Mouse (Mus musculus) lung, embryonic 14.5 days (tissue): ENCODE measurements around the gene Gls. TPM values are rescaled to one million over a fixed set of nuclear protein-coding genes. Genes with fewer than 3 reads are reported as not detected.
A peak's percentile ranks its signal among the peaks of the same experiment; 100 is the strongest.

Experiments used
- ATAC-seq: fragments of 200-750 bp; cut with Nextera tagmentation; 2 replicates; pipeline ENCODE4 v1.8.0; 2017; ENCODE audit warnings: mild to moderate bottlenecking, moderate TSS enrichment, moderate library complexity; ENCODE audit not compliant: insufficient read depth
- DNase-seq: peaks from one replicate; pipeline ENCODE4 v3.0.0-alpha.2; 2015
- H3K27ac ChIP-seq: fragments of 300-500 bp; sonication (generic); 2 replicates; pipeline ENCODE4 v1.5.1; 2014; ENCODE audit warnings: low read depth, mild to moderate bottlenecking, moderate library complexity
- H3K27me3 ChIP-seq: fragments of 300-500 bp; sonication (generic); 2 replicates; pipeline ENCODE4 v1.6.1; 2014; ENCODE audit warnings: low read length, control low read depth; ENCODE audit not compliant: insufficient read depth
- H3K36me3 ChIP-seq: fragments of 300-500 bp; sonication (generic); 2 replicates; pipeline ENCODE4 v1.6.1; 2014; ENCODE audit warnings: control low read depth; ENCODE audit not compliant: insufficient read depth
- H3K4me1 ChIP-seq: fragments of 300-500 bp; sonication (generic); 2 replicates; pipeline ENCODE4 v1.6.1; 2014; ENCODE audit warnings: antibody characterized with exemption, control low read depth; ENCODE audit not compliant: insufficient read depth
- H3K4me2 ChIP-seq: fragments of 300-500 bp; sonication (generic); 2 replicates; pipeline ENCODE4 v1.6.1; 2014; ENCODE audit warnings: mild to moderate bottlenecking
- H3K4me3 ChIP-seq: fragments of 300-500 bp; sonication (generic); 2 replicates; pipeline ENCODE4 v1.5.1; 2014; ENCODE audit warnings: low read depth, low read length
- H3K9ac ChIP-seq: fragments of 300-500 bp; sonication (generic); 2 replicates; pipeline ENCODE4 v1.6.1; 2014
- H3K9me3 ChIP-seq: fragments of 300-500 bp; sonication (generic); 2 replicates; pipeline ENCODE4 v1.6.1; 2016; ENCODE audit warnings: low read depth, low read length, control low read depth
- CTCF ChIP-seq: IDR thresholded peaks from 2 replicates; pipeline ENCODE4 v1.5.1; 2016; ENCODE audit warnings: antibody characterized with exemption, low read depth
- WGBS: fragments of 180-500 bp; shearing (Covaris S2); extraction: QIAGEN DNeasy Blood & Tissue Kit; methylation state at CpG from one replicate; pipeline ENCODE4 v1.1.7; 2014; 5-methylcytosine and 5-hydroxymethylcytosine counted together
- polyA plus RNA-seq: library from polyadenylated mRNA; unstranded; fragments of >200 nt; fragmentation: Nextera tagmentation; extraction: Ambion mirVana; gene quantifications from 2 replicates; pipeline ENCODE4 v1.2.1, GENCODE M21; 2014

Gene Gls
- polyA plus RNA-seq, 1 experiment from 2014 or later = 34.4 TPM

DNA sequence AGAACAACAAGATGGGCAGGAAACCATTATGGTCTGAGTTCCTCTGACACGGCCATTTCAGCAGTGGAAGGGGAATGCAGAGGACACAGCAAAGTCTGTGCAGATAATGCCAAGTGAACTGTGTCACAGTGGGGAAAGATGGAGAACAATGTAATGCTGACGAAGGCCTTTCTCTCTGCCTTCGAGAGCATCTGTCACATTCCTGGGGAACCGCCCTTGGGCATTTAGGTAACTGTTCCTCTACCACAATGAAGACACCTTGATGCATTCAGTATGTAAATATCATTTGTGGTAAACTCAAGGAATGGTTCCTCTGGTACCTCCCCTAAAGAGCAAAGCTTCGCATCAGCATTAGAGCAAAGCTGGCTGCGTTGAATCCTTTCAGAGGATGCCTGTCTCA, 105.7 kb downstream of the Gls start:
- no peak overlapping the region for H3K4me3 ChIP-seq
- no peak overlapping the region for H3K9ac ChIP-seq
- no peak for TF ChIP-seq CTCF
- H3K27ac ChIP-seq = no peak overlapping the region
- no peaks in the 10 kb centered on the region for H3K4me1 ChIP-seq
- DNase-seq = no peak
- ATAC-seq = no peak
- 95% methylated on average over 6 of the region's 6 CpGs for WGBS
- peaks cover 12% of the 10 kb centered on the region; the same call in 1 of the 2 replicates for H3K36me3 ChIP-seq
- H3K4me2 ChIP-seq = no peak overlapping the region
- H3K27me3 ChIP-seq = no peaks in the 10 kb centered on the region
- H3K9me3 ChIP-seq = no peaks in the 10 kb centered on the region

DNA sequence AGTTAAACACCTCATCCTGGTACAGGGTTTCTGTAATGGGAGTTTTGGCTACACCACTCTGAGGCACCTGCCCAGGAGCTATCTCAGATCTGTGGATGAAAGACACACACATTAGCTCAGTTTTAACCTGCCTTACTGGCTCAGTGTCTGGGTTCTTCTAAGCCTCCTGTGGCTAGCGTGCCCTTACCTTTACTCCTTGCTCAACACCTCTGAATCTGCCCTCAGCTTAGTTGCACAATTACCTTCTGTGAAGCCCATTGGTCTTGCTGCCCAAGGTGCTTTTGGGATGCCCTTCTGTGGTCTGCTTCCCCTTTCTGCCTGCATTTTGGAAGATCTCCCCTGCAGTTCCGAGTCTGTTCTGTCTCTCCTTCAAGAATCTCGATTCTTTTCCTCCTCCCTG, 108.2 kb downstream of the Gls start:
- H3K4me1 ChIP-seq = peaks cover 4% of the 10 kb centered on the region; the same call in 1 of the 2 replicates
- no peaks in the 10 kb centered on the region for H3K27me3 ChIP-seq
- H3K27ac ChIP-seq = no peak overlapping the region
- 62% methylated on average over 3 of the region's 3 CpGs for WGBS
- H3K4me3 ChIP-seq = no peak overlapping the region
- no peaks in the 10 kb centered on the region for H3K9me3 ChIP-seq
- no peak overlapping the region for H3K9ac ChIP-seq
- ATAC-seq (no peak), DNase-seq (no peak)
- H3K4me2 ChIP-seq = no peak overlapping the region
- peaks cover 12% of the 10 kb centered on the region; the same call in 1 of the 2 replicates for H3K36me3 ChIP-seq
- TF ChIP-seq CTCF = no peak

DNA sequence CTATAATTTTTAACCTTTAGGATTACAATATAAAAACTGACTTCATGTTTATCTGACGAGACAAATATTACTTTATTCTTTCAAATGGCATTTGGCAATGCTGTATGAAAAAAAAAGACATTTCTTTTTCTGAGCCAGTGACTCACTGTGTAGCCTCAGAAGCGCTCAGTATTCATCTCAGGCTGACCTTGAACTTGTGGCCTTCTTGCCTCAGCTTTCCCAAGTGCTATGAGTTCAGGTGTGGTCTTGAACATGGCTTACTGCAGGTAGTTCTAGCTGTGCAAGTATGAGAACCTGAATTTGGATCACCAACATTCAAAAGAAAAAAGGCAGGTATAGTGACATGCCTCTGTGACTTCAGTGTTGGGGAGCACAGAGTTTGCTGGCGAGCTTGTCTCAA, 112.0 kb downstream of the Gls start:
- H3K9me3 ChIP-seq = no peaks in the 10 kb centered on the region
- no peaks in the 10 kb centered on the region for H3K27me3 ChIP-seq
- no peak overlapping the region for H3K27ac ChIP-seq
- H3K9ac ChIP-seq = no peak overlapping the region
- DNase-seq = no peak
- no peak overlapping the region for H3K4me3 ChIP-seq
- no peak for ATAC-seq
- no peak for TF ChIP-seq CTCF
- H3K4me1 ChIP-seq = peaks cover 4% of the 10 kb centered on the region; the same call in 1 of the 2 replicates
- peaks cover 9% of the 10 kb centered on the region; the same call in 1 of the 2 replicates for H3K36me3 ChIP-seq
- WGBS = 88% methylated on average over 3 of the region's 3 CpGs
- H3K4me2 ChIP-seq = no peak overlapping the region

GRCm38 (mm10) chr1:52120191-52120590, 112.8 kb downstream of the Gls start:
- Histone ChIP-seq H3K9me3 (no peaks in the 10 kb centered on the region), H3K27ac (no peak overlapping the region), H3K4me2 (peak overlapping the region; percentile 75), H3K36me3 (peaks cover 6% of the 10 kb centered on the region; the same call in 1 of the 2 replicates), H3K4me1 (peaks cover 4% of the 10 kb centered on the region; the same call in 1 of the 2 replicates), H3K4me3 (peak overlapping the region; percentile 73), H3K27me3 (no peaks in the 10 kb centered on the region), H3K9ac (peak overlapping the region; percentile 62)
- no peak for TF ChIP-seq CTCF
- DNase-seq (no peak), ATAC-seq (no peak)
- WGBS = 24% methylated on average over 10 of the region's 10 CpGs

DNA sequence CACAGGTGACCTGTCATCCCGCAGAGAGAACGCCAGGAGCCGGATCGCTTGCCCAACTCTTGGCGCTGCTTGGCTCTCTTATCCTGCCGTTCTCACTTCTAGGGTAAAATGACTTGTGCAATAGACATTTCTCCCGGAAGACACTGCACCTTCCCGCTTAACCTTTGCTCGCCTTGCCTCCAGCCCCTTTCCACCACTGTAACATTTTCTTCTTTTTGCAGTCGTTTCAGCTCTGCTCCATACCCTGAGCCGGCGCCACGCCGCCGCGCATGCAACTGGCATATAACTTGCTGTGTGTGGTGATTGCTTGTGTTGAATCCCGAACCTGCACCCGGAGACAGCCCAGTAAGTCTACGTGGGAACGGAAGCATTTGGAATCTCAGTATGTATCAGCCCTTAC, 113.3 kb downstream of the Gls start:
- peak; percentile 25 for DNase-seq
- Histone ChIP-seq H3K27me3 (no peaks in the 10 kb centered on the region), H3K4me1 (peaks cover 4% of the 10 kb centered on the region; the same call in 1 of the 2 replicates), H3K9me3 (no peaks in the 10 kb centered on the region), H3K36me3 (peaks cover 6% of the 10 kb centered on the region; the same call in 1 of the 2 replicates), H3K4me2 (peak overlapping the region; percentile 75), H3K9ac (peak overlapping the region; percentile 62), H3K4me3 (peak overlapping the region; percentile 73), H3K27ac (peak overlapping the region; percentile 19; the same call in 1 of the 2 replicates)
- ATAC-seq = peak; percentile 53
- WGBS = under 1% methylated on average over 20 of the region's 20 CpGs
- no peak for TF ChIP-seq CTCF

DNA sequence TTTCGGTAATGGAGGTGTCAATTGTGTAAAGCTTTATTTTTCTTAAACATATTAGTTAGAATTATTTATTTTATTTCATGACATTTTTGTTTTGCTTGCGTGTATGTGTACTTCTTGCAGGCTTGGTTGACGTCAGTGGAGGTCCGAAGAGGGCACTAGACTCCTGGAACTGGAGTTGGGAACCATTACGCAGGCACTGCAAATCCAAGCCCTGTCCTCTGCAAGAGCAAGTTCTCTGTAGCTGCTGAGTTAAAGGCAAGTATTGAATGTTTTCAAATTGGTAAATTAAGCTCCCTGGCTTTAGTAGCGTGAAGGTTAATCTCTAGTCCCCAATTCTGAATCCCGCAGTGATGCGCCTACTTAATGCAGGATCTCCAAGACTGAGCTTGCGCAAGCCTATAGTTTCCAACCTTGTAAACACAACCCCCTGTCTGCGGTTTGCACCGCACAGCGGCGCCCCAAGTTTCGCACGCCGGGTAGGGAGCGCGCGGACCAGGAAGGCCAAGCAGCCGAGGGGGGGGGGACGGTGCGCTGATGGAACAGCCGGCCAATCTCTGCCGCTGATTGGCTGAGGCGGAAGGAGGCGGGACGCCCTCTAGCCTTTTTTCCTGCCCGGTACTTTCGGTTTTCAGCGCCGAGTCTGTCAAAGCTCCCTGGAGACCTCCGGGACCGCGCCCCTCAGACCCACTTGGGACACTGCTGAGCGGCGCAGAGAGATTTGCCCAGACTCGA, 114.0 kb downstream of the Gls start, which contains the start of gene Stat1:
Stat1 (plus strand) TSS at position 581 of the 732 bp plus-strand sequence.
- Histone ChIP-seq H3K27ac (peak within 1 kb of the TSS; percentile 54), H3K9me3 (no peaks in the 10 kb centered on the region), H3K4me2 (peak within 1 kb of the TSS; percentile 75), H3K36me3 (peaks cover 6% of the 10 kb centered on the region; the same call in 1 of the 2 replicates), H3K9ac (peak within 1 kb of the TSS; percentile 62), H3K27me3 (no peaks in the 10 kb centered on the region), H3K4me3 (peak within 1 kb of the TSS; percentile 73), H3K4me1 (peaks cover 4% of the 10 kb centered on the region; the same call in 1 of the 2 replicates)
- DNase-seq (peak; percentile 96), ATAC-seq (peak; percentile 95)
- 3% methylated on average over 37 of the region's 37 CpGs for WGBS
- peak; percentile 29 for TF ChIP-seq CTCF

- H3K27ac ChIP-seq = no peak overlapping the region
- DNase-seq (no peak), ATAC-seq (no peak)
- 86% methylated on average over 1 of the region's 1 CpGs for WGBS
- no peak overlapping the region for H3K4me2 ChIP-seq
- H3K36me3 ChIP-seq = 0 out of 2 replicates have a peak, but pooled peaks cover 2% of the 10 kb centered on the region
- H3K4me1 ChIP-seq = peaks cover 10% of the 10 kb centered on the region; the same call in 1 of the 2 replicates
- TF ChIP-seq CTCF = no peak
- H3K9ac ChIP-seq = no peak overlapping the region
- no peak overlapping the region for H3K4me3 ChIP-seq
- no peaks in the 10 kb centered on the region for H3K27me3 ChIP-seq
- no peaks in the 10 kb centered on the region for H3K9me3 ChIP-seq
Measured at GRCm38 (mm10) chr1:52117777-52118176, 115.3 kb downstream of the Gls start.
